Mouse (Mus musculus): ENCODE data around the gene Bmp4. TPM values are rescaled to one million over a fixed set of nuclear protein-coding genes. Genes with fewer than 3 reads are reported as not detected.

The Bmp4 gene
- total and polyA plus RNA-seq, 2 experiments, result 1.8 to 5.2 TPM

DNA sequence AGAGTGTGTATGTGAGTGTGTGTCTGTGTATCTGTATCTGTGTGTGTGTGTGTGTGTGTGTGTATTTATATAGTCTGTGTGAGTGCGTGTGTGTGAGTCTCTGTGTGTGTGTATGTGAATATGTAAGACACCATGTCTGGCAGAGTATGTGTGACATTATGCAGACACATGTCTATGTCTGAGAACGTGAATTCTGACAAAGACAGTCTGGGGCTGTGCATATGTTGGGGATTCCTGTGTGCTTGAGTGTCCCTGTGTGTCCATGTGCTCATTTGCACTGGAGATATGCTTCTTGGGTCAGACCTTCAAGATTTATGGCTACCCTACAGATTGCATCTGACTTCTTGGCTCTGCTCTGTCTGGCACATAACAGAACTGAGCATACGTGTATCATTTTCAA is 31.4 kb upstream of the Bmp4 start:
- TF ChIP-seq POLR2A (IDR thresholded peaks at IDR 0.05; ENCODE audit: extremely low read depth, insufficient read depth, low read length), result no peak
- TF ChIP-seq CTCF (IDR thresholded peaks at IDR 0.05; ENCODE audit: low read depth, low read length), result no peak
- no peaks in the 10 kb centered on the region; the same call in 1 of the 2 replicates for H3K4me1 ChIP-seq (ENCODE audit: control insufficient read depth, insufficient read depth, low read length)
- no peak overlapping the region for H3K27ac ChIP-seq (replicated peaks; ENCODE audit: insufficient read depth, low read depth, low read length)
- no peak overlapping the region for H3K9ac ChIP-seq (ENCODE audit: low read depth, low read length)
- WGBS, result 83% methylated on average over 3 of the region's 3 CpGs
- no peak overlapping the region for H3K4me3 ChIP-seq (ENCODE audit: insufficient read depth, low read depth, low read length)
- H3K79me2 ChIP-seq (ENCODE audit: control insufficient read depth, insufficient read depth, low read length), result no peaks in the 10 kb centered on the region
- no peaks in the 10 kb centered on the region for H3K27me3 ChIP-seq (ENCODE audit: control insufficient read depth, insufficient read depth, low read length)
- H3K36me3 ChIP-seq (ENCODE audit: control insufficient read depth, insufficient read depth, low read length), result no peaks in the 10 kb centered on the region
- DNase-seq (ENCODE audit: extremely low read depth, low read depth, low spot score), result no peak

GRCm38 (mm10) chr14:46419269-46419668 is 28.8 kb upstream of the Bmp4 start:
- H3K27me3 ChIP-seq (ENCODE audit: control insufficient read depth, insufficient read depth, low read length), result no peaks in the 10 kb centered on the region
- H3K79me2 ChIP-seq (ENCODE audit: control insufficient read depth, insufficient read depth, low read length), result no peaks in the 10 kb centered on the region
- no peak overlapping the region for H3K9ac ChIP-seq (ENCODE audit: low read depth, low read length)
- no peak overlapping the region for H3K27ac ChIP-seq (replicated peaks; ENCODE audit: insufficient read depth, low read depth, low read length)
- no peak overlapping the region for H3K4me3 ChIP-seq (ENCODE audit: insufficient read depth, low read depth, low read length)
- H3K36me3 ChIP-seq (ENCODE audit: control insufficient read depth, insufficient read depth, low read length), result no peaks in the 10 kb centered on the region
- no peaks in the 10 kb centered on the region; the same call in 1 of the 2 replicates for H3K4me1 ChIP-seq (ENCODE audit: control insufficient read depth, insufficient read depth, low read length)
- WGBS, result 51% methylated on average over 11 of the region's 11 CpGs
- DNase-seq (ENCODE audit: extremely low read depth, low read depth, low spot score), result peak; percentile 84
- no peak for TF ChIP-seq POLR2A (IDR thresholded peaks at IDR 0.05; ENCODE audit: extremely low read depth, insufficient read depth, low read length)
- TF ChIP-seq CTCF (IDR thresholded peaks at IDR 0.05; ENCODE audit: low read depth, low read length), result no peak

DNA sequence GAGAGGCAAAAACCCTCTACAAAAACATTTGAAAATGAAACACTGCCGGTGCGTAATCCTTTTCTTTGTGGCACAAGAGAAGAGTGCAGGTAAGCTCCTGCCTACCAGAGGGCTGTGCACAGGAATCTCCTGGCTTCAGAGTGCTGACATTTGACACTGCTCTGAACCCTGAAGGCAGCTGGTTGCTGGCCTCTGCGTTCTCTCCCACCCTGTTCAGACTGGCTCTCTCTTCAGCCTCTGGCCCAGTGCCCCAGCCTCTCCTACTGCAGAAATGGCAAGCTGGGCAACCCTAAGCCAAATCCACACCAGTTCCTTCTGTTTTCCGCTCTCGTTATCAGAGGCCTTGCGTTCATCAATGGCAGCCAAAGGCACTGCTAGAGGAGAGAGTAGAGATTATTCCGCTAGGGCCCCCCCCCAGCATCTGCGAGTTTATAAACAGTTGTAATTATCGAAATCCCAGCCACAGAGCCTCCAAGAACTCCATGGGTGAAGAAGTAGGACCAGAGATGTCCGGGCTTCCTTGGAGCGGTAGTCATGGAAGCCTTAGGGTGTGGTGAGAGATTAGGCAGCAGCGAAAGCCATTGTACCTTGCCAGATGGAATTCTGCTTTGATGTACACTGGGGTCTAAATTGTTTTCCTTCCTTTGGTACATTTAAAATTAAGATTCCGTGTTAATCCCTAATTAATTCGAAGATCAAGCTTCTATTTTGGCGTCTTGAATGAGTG is 28.1 kb upstream of the Bmp4 start:
- no peak for DNase-seq (ENCODE audit: extremely low read depth, low read depth, low spot score)
- TF ChIP-seq CTCF (IDR thresholded peaks at IDR 0.05; ENCODE audit: low read depth, low read length) (no peak), POLR2A (IDR thresholded peaks at IDR 0.05; ENCODE audit: extremely low read depth, insufficient read depth, low read length) (no peak)
- no peaks in the 10 kb centered on the region for H3K36me3 ChIP-seq (ENCODE audit: control insufficient read depth, insufficient read depth, low read length)
- H3K4me3 ChIP-seq (ENCODE audit: insufficient read depth, low read depth, low read length), result no peak overlapping the region
- WGBS, result 87% methylated on average over 15 of the region's 15 CpGs
- H3K9ac ChIP-seq (ENCODE audit: low read depth, low read length), result no peak overlapping the region
- H3K4me1 ChIP-seq (ENCODE audit: control insufficient read depth, insufficient read depth, low read length), result no peaks in the 10 kb centered on the region; the same call in 1 of the 2 replicates
- H3K27ac ChIP-seq (replicated peaks; ENCODE audit: insufficient read depth, low read depth, low read length), result no peak overlapping the region
- H3K27me3 ChIP-seq (ENCODE audit: control insufficient read depth, insufficient read depth, low read length), result no peaks in the 10 kb centered on the region
- no peaks in the 10 kb centered on the region for H3K79me2 ChIP-seq (ENCODE audit: control insufficient read depth, insufficient read depth, low read length)

DNA sequence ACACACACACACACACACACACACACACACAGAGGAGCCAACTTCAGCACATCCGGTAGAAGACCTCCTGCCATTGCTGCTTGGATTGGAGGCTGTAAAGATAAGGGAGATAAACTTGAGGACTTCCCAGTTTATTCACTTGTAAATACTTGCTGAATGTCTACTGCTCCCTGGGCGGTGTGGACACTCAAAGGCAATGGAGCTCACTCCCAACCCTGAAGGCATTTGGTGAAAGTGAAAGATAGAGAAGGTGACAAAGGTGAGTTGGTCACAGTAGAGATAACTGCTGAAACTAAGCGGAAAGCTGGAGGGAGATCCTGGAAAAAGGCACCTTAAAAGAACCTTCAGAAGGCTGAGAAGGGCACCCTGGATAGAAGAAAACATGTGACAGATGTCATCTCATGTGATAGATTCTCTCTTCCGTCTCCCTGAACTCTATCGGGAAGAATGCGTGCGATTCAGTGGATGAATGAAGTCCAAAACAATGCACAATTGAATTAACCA is 22.1 kb upstream of the Bmp4 start:
- 85% methylated on average over 7 of the region's 7 CpGs for WGBS
- Histone ChIP-seq H3K79me2 (ENCODE audit: control insufficient read depth, insufficient read depth, low read length) (no peaks in the 10 kb centered on the region), H3K27me3 (ENCODE audit: control insufficient read depth, insufficient read depth, low read length) (no peaks in the 10 kb centered on the region), H3K9ac (ENCODE audit: low read depth, low read length) (no peak overlapping the region), H3K36me3 (ENCODE audit: control insufficient read depth, insufficient read depth, low read length) (no peaks in the 10 kb centered on the region), H3K4me3 (ENCODE audit: insufficient read depth, low read depth, low read length) (no peak overlapping the region), H3K27ac (replicated peaks; ENCODE audit: insufficient read depth, low read depth, low read length) (no peak overlapping the region), H3K4me1 (ENCODE audit: control insufficient read depth, insufficient read depth, low read length) (no peaks in the 10 kb centered on the region)
- no peak for TF ChIP-seq POLR2A (IDR thresholded peaks at IDR 0.05; ENCODE audit: extremely low read depth, insufficient read depth, low read length)
- no peak for TF ChIP-seq CTCF (IDR thresholded peaks at IDR 0.05; ENCODE audit: low read depth, low read length)
- no peak for DNase-seq (ENCODE audit: extremely low read depth, low read depth, low spot score)

DNA sequence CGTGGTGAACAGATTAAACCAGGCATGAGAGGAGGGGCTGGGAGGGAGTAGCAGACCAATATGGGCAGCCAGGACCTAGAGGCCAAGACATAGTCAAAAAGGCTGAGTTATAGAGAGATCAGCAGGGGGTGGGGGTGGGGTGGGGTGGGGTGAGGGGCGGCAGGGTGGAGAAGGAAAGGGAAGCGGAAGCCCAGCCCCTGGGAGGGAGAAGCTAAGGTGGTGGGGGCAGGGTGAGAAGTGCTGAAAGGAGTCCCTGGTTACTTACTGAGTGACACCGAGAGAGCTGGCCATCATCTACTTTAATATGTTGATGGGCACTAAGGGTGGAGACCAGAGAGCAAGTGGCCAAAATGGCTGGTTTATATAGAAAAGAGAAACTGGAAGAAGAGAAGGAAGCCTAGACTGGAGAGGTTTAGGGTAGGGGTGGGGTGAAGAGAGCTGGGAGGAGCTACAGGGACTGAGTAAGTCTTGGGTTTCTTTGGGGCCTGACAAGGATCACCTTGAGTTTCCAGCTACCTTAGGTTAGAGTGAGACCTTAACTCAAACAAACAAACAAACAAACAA is 20.2 kb upstream of the Bmp4 start:
- Histone ChIP-seq H3K79me2 (ENCODE audit: control insufficient read depth, insufficient read depth, low read length) (no peaks in the 10 kb centered on the region), H3K36me3 (ENCODE audit: control insufficient read depth, insufficient read depth, low read length) (no peaks in the 10 kb centered on the region), H3K4me3 (ENCODE audit: insufficient read depth, low read depth, low read length) (no peak overlapping the region), H3K27ac (replicated peaks; ENCODE audit: insufficient read depth, low read depth, low read length) (no peak overlapping the region), H3K4me1 (ENCODE audit: control insufficient read depth, insufficient read depth, low read length) (no peaks in the 10 kb centered on the region), H3K9ac (ENCODE audit: low read depth, low read length) (no peak overlapping the region), H3K27me3 (ENCODE audit: control insufficient read depth, insufficient read depth, low read length) (no peaks in the 10 kb centered on the region)
- WGBS, result 77% methylated on average over 4 of the region's 4 CpGs
- no peak for DNase-seq (ENCODE audit: extremely low read depth, low read depth, low spot score)
- no peak for TF ChIP-seq POLR2A (IDR thresholded peaks at IDR 0.05; ENCODE audit: extremely low read depth, insufficient read depth, low read length)
- no peak for TF ChIP-seq CTCF (IDR thresholded peaks at IDR 0.05; ENCODE audit: low read depth, low read length)

GRCm38 (mm10) chr14:46409016-46409415 is 18.5 kb upstream of the Bmp4 start:
- DNase-seq (ENCODE audit: extremely low read depth, low read depth, low spot score), result no peak
- no peak overlapping the region for H3K27ac ChIP-seq (replicated peaks; ENCODE audit: insufficient read depth, low read depth, low read length)
- WGBS, result 92% methylated on average over 10 of the region's 10 CpGs
- H3K4me1 ChIP-seq (ENCODE audit: control insufficient read depth, insufficient read depth, low read length), result no peaks in the 10 kb centered on the region; the same call in 1 of the 2 replicates
- TF ChIP-seq POLR2A (IDR thresholded peaks at IDR 0.05; ENCODE audit: extremely low read depth, insufficient read depth, low read length) (no peak), CTCF (IDR thresholded peaks at IDR 0.05; ENCODE audit: low read depth, low read length) (no peak)
- no peaks in the 10 kb centered on the region for H3K27me3 ChIP-seq (ENCODE audit: control insufficient read depth, insufficient read depth, low read length)
- no peak overlapping the region for H3K4me3 ChIP-seq (ENCODE audit: insufficient read depth, low read depth, low read length)
- no peak overlapping the region for H3K9ac ChIP-seq (ENCODE audit: low read depth, low read length)
- no peaks in the 10 kb centered on the region for H3K36me3 ChIP-seq (ENCODE audit: control insufficient read depth, insufficient read depth, low read length)
- no peaks in the 10 kb centered on the region for H3K79me2 ChIP-seq (ENCODE audit: control insufficient read depth, insufficient read depth, low read length)

Measured in liver, adult 2 months (tissue).